Mouse (Mus musculus): ENCODE results near the gene Gm10662.
"Not testable (repeated sequence)": the region's sequence is repeated elsewhere in the genome, so short reads cannot be mapped to it uniquely, and the experiment has no call there.

DNA sequence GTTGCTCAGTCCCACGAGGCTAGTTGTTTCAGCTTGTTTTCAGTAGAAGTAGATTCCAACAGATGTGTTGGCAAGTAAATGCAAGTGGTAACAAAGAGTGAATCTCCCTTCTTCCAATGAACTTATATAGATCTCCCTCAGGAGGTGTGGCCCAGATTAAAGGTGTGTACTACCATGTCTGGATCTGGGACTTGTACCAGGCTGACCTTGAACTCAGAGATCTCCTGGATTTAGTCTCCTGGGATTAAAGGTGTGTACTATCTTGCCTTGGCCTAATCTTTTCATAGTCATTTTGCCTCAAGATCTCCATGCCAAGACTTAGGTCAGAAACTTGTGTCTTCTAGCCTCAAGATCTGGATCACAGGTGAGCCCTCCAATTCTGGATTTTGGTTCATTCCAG is at the start of gene Gm10662:
- not testable (repeated sequence) for TF ChIP-seq CTCF (IDR thresholded peaks at IDR 0.05; ENCODE audit: borderline replicate concordance, control insufficient read depth, extremely low read depth, insufficient read depth, low read length, poor library complexity); POLR2A (IDR thresholded peaks at IDR 0.05; ENCODE audit: control insufficient read depth, extremely low read depth, insufficient read depth, low read length, poor library complexity)

Measured in thymus, adult 2 months (tissue).